Mouse (Mus musculus): Measurements from ENCODE around the gene Nrarp. TPM values are rescaled to one million over a fixed set of nuclear protein-coding genes. Genes with fewer than 3 reads are reported as not detected.

The Nrarp gene
- total RNA-seq, 2 experiments from 2014 or later: 19.5 to 21.0 TPM

DNA sequence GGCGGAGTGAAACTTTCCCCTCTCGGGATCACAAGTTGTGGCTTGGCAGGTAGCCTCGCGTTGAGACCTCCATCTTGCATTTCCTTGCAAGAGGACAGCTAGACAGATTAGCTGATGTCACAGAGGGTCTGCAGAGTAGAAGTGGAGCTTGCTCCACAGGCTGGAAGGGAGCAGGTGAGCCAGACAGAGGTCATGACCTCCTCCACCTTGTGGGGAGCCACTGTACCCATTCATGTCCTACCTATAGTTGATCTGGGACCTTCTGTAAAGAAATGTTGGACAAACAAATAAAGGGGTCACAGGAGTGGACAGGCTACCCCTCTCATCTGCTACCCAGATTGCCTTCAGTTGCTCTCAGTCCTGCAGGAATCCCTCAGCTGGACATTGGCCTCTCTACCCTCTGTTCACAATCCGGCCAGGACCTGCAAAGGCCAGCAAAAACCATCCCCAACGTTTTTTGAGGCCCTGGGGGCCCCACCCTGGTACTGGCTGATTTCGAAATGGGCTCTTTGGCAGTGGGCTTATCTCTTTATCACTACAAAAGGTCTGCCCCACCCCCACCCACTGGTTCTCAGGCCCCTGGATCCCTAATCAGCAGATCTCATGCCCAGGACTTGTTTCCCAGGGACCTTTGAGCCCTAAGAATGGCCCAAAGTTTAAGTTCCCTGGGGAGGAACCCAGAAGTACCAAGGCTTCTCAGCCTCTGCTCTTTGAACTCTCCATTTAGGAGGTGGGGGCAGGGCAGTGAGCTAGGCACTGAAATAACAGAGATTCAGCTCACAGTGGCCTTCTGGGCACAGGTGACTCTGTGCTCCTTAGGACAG, 5.5 kb upstream of the Nrarp start:
- DNase-seq (ENCODE audit: low spot score in 2 of 2): no peak

DNA sequence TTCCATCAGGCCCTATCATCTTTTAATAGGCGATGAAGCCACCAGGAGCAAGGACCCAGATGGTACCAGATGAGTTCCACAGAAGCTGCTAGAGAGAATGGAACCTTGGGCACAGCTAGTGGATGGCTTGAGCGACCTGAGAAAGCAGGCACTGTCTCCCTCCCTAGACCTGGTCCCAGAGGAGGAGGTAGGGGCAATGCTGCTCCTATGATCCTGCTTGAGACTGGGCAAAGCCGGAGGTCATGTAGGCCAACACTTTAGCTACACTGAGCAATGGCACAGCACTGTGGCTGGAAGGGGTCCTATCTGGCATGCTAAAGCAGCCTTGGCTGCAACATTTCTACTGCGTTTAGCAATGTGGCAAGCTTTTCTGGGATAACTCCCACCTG, 4.9 kb upstream of the Nrarp start:
- DNase-seq (ENCODE audit: low spot score in 2 of 2): no peak

DNA sequence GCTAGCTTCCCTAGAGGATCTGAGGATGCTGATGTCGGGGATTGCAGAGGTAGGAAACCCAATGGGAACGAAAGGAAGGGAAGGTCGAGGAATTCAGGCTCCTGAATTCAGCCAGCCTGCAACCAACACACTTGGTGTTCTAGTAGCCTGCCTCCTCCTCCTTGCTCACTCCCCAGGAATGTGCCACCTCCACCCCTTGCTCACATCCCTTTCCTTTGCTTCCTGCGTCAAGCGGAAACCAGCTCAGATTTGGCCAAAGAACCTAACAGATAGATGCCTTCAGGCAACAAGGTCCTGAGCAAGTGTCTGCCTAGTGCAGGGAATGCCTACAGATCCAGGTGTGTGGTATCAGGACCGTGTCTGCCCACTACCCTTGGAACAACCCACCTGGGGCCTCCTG, 4.0 kb upstream of the Nrarp start:
- no peak for DNase-seq (ENCODE audit: low spot score in 2 of 2)

DNA sequence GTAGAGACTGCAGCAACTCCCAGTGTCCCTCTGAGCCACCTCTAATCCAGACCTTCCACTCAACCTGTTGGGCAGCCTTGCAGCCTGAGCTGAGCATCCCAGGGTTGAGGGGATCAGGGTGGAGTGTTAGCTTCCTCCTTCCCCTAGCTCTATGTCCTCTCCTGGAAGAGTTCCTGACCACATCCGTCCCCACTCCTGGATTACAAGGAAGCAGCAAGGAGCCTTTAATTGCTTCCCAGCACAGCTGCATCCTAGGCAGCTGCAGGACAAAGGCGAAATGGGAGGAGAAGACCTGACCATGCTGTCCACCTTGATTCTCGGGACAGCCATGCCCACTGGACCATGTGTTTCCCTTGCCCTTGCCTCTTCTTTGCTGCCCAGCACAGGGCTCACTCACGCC, 3.5 kb upstream of the Nrarp start:
- DNase-seq (ENCODE audit: low spot score in 2 of 2): no peak

DNA sequence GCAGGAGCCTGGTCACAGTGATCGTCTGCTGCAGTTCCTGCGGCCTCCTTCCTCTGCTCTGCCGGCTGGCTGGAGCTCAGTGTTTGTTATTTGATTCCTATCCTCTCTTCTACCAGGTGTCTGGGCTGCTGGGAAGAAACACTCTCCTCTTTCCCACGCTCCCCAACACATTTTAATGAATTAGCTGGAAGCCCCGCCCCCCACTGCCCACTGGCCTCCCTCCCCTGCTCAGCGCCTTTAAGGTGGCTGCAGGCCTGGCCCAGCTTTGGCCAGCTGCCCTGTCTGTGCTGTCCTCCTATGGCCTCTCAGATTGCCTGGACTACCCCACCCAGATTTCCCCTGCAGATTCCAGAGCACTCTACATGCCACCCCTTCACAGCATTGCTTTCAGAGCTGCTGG, 2.9 kb upstream of the Nrarp start:
- DNase-seq (ENCODE audit: low spot score in 2 of 2): no peak

DNA sequence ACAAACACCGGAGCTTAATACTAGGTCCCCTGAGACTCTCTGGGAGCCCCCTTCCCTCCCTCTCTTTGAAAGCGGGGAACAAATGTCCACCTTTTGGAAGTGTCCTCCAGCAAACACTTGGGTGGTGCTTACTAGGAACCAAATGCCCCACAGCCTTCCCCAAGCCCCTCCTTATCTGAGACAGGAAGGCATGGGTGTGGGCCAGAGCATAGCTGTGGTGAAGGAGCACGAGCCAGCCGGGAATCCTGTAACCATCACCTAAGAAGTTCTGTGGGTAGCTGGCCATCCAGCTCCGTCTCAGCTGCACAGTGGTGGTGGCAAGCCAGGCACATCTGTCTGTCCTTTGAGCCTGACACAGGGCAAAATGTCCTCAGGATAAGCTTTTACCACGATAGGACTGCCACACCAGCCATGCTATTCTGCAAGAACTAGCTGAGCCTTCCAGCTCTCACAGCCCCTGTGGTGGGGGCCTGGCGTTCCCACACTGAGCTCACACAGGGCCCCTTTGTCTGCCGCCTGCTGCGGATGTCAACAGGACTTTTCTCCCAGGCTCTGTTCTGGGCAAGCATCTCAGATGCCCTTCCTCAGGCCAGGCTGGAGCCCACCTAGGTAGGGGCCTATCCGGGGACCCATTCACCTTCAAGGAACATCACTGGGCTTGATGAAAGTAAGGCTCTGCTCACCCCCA, 2.1 kb upstream of the Nrarp start:
- DNase-seq (ENCODE audit: low spot score in 2 of 2): no peak

DNA sequence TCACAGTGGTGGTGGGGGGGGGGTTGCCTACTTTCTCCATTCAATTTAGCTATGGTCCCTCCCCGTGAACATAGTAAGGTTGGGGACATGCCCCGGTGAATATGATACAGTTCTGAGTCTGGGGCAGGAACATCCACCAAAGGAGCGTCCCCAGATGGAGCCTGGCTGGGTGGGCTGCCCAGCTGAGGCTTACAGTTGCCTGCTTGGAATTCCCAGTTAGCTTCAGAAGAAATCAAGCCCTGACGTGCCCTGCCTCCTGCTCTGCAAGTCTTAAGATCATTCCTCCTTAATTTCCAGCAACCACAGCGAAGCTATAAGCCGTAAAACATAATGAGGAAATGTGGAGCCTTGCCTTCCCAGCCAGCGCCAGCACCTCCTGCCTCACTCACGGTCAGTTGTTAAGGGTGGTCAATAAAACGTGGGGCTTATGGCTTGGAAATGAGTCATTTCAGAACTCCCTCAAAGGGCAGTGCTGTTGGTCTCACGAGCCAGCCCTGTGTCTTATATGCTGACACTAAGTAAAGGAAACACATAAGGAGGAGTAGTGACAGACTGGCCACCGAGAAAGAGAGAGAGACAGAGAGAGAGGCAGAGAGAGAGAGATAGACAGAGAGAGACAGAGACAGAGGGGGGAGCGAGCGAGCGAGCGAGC, 866 bp upstream of the Nrarp start:
- DNase-seq (ENCODE audit: low spot score in 2 of 2): no peak

- DNase-seq (ENCODE audit: low spot score in 2 of 2): no peak
Observed at GRCm38 (mm10) chr2:25180973-25181890, 674 bp downstream of the Nrarp start.

- DNase-seq (ENCODE audit: low spot score in 2 of 2): no peak
Observed at GRCm38 (mm10) chr2:25181891-25182397, 1.4 kb downstream of the Nrarp start.

GRCm38 (mm10) chr2:25182664-25183063, 2.1 kb downstream of the Nrarp start:
- no peak for DNase-seq (ENCODE audit: low spot score in 2 of 2)

DNA sequence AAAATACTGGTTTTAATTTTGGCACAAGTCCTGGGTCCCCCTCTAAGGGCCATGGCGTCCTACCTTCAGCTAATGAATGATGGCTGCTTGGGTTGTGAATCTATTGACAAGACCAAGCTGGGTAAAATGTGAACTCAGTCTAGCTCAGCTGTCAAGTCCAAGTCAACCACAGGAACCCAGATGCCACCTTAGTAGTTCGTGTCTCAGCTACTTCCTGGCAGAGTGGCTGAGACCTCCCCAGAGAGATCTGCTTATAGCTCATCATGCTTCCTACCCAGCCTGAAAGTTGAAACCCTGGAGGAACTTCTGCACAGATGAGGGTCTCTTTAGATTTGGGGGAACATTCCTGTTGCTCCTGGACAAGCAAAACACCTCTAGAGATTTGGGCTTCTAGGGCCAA, 2.8 kb downstream of the Nrarp start:
- no peak for DNase-seq (ENCODE audit: low spot score in 2 of 2)

- no peak for DNase-seq (ENCODE audit: low spot score in 2 of 2)
Observed at GRCm38 (mm10) chr2:25184496-25184895, 3.9 kb downstream of the Nrarp start.

GRCm38 (mm10) chr2:25185625-25186574, 5.3 kb downstream of the Nrarp start:
- DNase-seq (ENCODE audit: low spot score in 2 of 2): no peak

GRCm38 (mm10) chr2:25186575-25186930, 6.0 kb downstream of the Nrarp start:
- no peak for DNase-seq (ENCODE audit: low spot score in 2 of 2)

DNA sequence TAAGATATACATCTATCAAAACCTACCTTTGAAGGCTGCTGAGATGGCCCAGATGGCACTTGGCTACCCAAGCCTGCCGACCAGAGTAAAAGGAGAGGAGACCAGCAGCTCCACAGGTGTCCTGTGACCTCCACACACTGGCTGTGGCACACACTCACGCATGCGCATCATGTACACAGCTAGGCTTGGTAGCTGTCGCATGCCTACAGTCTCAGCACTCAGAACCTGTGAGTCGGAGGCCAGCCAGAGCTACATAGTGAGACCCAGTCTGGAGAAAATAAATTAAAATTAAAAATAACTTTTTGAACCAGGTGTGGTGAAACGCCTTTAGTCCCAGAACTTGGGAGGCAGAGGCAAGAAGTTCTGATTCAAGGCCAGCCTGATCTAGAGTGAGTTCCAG, 7.3 kb downstream of the Nrarp start:
- no peak for DNase-seq (ENCODE audit: low spot score in 2 of 2)

DNA sequence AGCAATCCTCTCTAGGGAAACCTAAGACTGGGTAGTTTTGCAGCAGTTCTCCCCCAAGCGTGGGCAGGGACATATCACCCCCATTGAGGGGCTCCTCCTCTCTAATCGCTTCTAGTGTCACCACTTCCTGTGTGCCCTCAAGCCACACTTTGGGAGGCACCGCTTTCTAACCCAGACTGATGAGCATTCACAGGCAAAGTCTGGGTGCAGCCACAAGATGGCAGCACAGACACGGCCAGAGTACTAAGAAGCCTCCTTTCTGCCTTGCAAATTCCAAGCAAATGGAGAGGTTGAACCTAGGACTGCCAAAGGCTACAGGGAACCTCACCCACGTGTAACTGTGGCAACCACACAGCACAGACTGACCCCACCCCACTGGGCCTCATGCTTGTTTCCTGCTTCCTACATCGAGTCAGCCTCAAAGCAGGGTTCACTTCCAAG, 12.8 kb downstream of the Nrarp start:
- DNase-seq (ENCODE audit: low spot score in 2 of 2): peak; percentile 72 to 90

DNA sequence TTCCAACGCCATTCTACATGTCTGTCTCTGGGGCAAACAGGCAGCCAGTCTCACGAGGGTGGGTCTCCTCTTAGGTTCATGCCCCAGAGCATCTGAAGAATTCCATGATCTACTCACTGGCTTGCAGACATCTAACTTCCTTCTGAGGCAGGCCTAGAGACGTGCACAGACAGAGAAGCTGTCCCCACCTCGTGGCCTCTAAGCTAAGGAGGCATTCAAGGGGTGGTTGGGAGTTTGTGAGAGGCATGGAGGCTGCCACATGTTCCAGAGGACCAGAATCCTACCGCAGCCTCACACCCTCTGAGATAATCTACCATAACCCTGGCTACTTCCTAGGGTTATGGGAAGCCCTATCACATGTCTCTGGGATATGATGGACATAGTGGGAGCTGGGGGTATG, 13.4 kb downstream of the Nrarp start:
- DNase-seq (ENCODE audit: low spot score in 2 of 2): no peak

DNA sequence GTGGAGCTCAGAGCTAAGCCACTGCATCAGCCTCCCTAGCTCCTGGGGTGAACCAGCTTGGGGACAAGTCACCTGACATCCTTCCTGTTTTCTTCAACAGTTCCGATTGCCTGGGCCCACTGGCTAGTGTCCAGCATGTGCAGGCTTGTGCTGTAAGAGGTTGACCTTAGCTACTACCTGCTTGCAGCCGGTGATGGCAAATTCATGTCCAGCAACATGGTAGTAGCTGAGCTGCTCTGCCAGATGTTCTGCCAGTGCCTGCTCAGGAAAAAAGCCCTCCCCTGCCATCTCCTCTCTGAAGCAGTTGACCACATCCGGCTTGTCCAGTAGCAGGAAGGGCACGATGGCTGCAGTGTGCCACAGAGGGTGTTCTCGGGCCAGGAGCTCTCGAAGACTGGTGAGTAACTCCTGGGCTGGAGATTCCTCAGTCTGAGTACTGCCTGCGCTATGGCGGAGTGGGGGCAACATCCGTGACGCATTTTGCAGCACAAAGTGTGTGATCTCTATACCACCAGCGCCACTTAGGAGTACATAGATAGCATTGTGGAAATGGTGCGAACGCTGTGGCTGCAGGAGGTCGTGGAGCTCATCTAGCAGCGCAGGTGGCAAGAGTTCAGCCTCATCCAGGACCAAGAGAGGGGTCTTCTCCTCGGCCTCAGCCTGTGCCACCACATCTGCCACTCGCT, 14.1 kb downstream of the Nrarp start:
- no peak for DNase-seq (ENCODE audit: low spot score in 2 of 2)

All from layer of hippocampus, adult 18-20 months (tissue).